Mouse (Mus musculus) neural tube, embryonic 12.5 days (tissue): ENCODE measurements around the gene Cabin1. TPM values are rescaled to one million over a fixed set of nuclear protein-coding genes. Genes with fewer than 3 reads are reported as not detected.
A peak's percentile ranks its signal among the peaks of the same experiment; 100 is the strongest.

ENCODE experiments used
- ATAC-seq: fragments of 200-750 bp; cut with Nextera tagmentation; 2 replicates; pipeline ENCODE4 v1.8.0; 2017; ENCODE audit warnings: low read depth, mild to moderate bottlenecking, moderate TSS enrichment, moderate library complexity; ENCODE audit not compliant: low FRiP score
- H3K27ac ChIP-seq: fragments of 300-500 bp; sonication (generic); 2 replicates; pipeline ENCODE4 v1.5.1; 2016
- H3K27me3 ChIP-seq: fragments of 300-500 bp; sonication (generic); replicated peaks from 2 replicates; pipeline ENCODE4 v1.6.1; 2016; ENCODE audit warnings: mild to moderate bottlenecking
- H3K36me3 ChIP-seq: fragments of 300-500 bp; sonication (generic); 2 replicates; pipeline ENCODE4 v1.6.1; 2016; ENCODE audit warnings: mild to moderate bottlenecking
- H3K4me1 ChIP-seq: fragments of 300-500 bp; sonication (generic); 2 replicates; pipeline ENCODE4 v1.6.1; 2016
- H3K4me2 ChIP-seq: fragments of 300-500 bp; sonication (generic); replicated peaks from 2 replicates; pipeline ENCODE4 v1.6.1; 2016; ENCODE audit warnings: mild to moderate bottlenecking
- H3K4me3 ChIP-seq: fragments of 300-500 bp; sonication (generic); 2 replicates; pipeline ENCODE4 v1.5.1; 2016
- H3K9ac ChIP-seq: fragments of 300-500 bp; sonication (generic); 2 replicates; pipeline ENCODE4 v1.6.1; 2016; ENCODE audit warnings: mild to moderate bottlenecking
- H3K9me3 ChIP-seq: fragments of 300-500 bp; sonication (generic); 2 replicates; pipeline ENCODE4 v1.6.1; 2016; ENCODE audit warnings: mild to moderate bottlenecking
- WGBS: fragments of 180-500 bp; shearing (Covaris S2); methylation state at CpG from one replicate; pipeline ENCODE4 v1.1.7; 2016; 5-methylcytosine and 5-hydroxymethylcytosine counted together
- polyA plus RNA-seq: library from polyadenylated mRNA; unstranded; fragments of >200 nt; fragmentation: Nextera tagmentation; extraction: Ambion mirVana; gene quantifications from 2 replicates; pipeline ENCODE4 v1.2.1, GENCODE M21; 2016

The Cabin1 gene
- polyA plus RNA-seq, 1 experiment from 2014 or later, result 37.2 TPM

DNA sequence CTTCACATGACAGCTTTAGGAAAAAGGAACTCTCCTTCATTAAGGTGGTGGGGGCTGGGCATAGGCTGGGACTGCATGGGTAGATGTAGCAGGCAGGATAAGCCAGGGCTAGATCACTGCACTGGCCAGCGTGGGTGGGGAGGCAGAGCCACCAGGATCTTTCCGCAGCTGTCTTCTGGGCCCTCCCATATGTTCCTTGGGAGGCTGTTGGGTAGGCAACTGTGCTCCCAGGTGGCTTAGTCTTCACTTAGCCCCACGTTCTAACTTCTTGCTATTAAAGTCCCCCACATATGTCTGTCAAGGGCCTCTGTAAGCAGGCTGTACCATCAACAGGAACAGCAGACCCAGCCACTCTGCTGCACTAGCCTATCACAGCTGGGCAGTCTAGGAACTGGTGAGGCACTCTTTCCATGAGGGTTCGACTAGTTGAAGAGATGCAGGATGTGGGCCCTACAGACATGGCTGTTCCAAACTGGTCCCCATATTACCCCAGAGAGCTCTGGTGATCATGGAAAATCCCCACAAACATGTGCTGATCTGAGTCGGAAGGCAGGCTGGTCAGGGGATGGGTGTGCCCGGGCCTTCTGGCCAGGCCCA, 113.7 kb downstream of the Cabin1 start:
- Histone ChIP-seq H3K27me3 (no peaks in the 10 kb centered on the region; the same call in 1 of the 2 replicates), H3K9ac (no peak overlapping the region), H3K27ac (no peak overlapping the region), H3K36me3 (peaks cover 96% of the 10 kb centered on the region), H3K4me1 (no peaks in the 10 kb centered on the region), H3K9me3 (no peaks in the 10 kb centered on the region), H3K4me3 (no peak overlapping the region), H3K4me2 (no peak overlapping the region)
- 93% methylated on average over 6 of the region's 6 CpGs for WGBS
- ATAC-seq, result no peak

DNA sequence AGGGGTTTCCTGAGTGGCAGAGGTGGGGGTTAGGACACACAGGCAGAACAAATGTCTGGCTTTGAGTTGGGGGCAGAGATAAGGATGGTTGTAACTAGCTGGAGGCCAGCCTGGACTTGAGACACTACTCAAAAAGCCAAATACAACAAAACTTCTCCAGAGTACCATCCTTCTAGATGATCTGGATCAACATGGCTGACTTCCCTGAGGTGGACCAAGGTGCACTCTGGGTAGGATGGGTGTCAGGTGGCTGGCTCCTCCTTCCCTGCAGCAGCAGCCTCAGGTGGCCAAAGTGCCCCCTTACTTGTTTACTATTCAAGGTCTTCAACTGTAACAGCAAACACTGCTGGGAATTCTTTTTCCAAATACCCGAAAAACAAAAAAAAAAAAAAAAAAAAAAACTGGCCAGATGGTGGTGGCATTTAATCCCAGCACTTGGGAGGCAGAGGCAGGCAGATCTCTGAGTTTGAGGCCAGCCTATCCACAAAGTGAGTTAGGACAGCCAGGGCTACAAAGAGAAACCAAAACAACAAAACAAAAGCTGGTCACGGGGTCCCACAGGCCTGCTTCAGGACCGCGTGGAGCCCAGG, 114.6 kb downstream of the Cabin1 start:
- H3K4me1 ChIP-seq, result peaks cover under 1% of the 10 kb centered on the region; the same call in 1 of the 2 replicates
- H3K27me3 ChIP-seq, result no peaks in the 10 kb centered on the region; the same call in 1 of the 2 replicates
- H3K36me3 ChIP-seq, result peaks cover 89% of the 10 kb centered on the region
- no peak overlapping the region for H3K9ac ChIP-seq
- no peaks in the 10 kb centered on the region for H3K9me3 ChIP-seq
- ATAC-seq, result no peak
- H3K27ac ChIP-seq, result no peak overlapping the region
- 91% methylated on average over 4 of the region's 4 CpGs for WGBS
- no peak overlapping the region for H3K4me3 ChIP-seq
- no peak overlapping the region for H3K4me2 ChIP-seq

DNA sequence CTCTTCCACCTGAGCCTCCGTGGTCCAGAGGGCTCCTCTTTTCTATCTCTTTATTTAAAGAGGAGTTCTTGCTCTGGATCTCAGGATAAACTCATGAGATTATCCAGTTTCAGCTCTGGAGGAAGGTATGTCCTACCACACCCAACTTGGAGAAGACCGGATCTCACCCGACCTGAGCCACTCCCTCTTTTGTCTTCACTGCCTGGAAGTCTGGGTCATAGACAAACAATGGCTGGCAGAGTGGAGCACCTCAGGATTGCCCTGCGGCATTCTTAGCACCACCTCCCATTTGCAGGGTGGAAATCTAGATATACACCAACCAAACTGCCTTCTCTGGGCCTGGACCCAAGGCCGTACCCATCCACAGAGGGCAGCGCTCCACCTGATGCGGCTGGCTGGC, 115.1 kb downstream of the Cabin1 start:
- Histone ChIP-seq H3K36me3 (peaks cover 84% of the 10 kb centered on the region), H3K9me3 (no peaks in the 10 kb centered on the region), H3K4me3 (no peak overlapping the region), H3K4me1 (peaks cover 5% of the 10 kb centered on the region), H3K27me3 (no peaks in the 10 kb centered on the region; the same call in 1 of the 2 replicates), H3K27ac (no peak overlapping the region), H3K4me2 (no peak overlapping the region), H3K9ac (no peak overlapping the region)
- 89% methylated on average over 7 of the region's 7 CpGs for WGBS
- no peak for ATAC-seq

GRCm38 (mm10) chr10:75648091-75648490, 116.0 kb downstream of the Cabin1 start:
- Histone ChIP-seq H3K36me3 (peaks cover 75% of the 10 kb centered on the region), H3K27ac (no peak overlapping the region), H3K9ac (no peak overlapping the region), H3K4me3 (no peak overlapping the region), H3K4me1 (peaks cover 13% of the 10 kb centered on the region), H3K9me3 (no peaks in the 10 kb centered on the region), H3K4me2 (no peak overlapping the region), H3K27me3 (no peaks in the 10 kb centered on the region; the same call in 1 of the 2 replicates)
- no peak for ATAC-seq
- 94% methylated on average over 6 of the region's 6 CpGs for WGBS

- no peaks in the 10 kb centered on the region; the same call in 1 of the 2 replicates for H3K27me3 ChIP-seq
- H3K9ac ChIP-seq, result no peak overlapping the region
- H3K36me3 ChIP-seq, result peaks cover 68% of the 10 kb centered on the region
- H3K4me2 ChIP-seq, result no peak overlapping the region
- peaks cover 18% of the 10 kb centered on the region for H3K4me1 ChIP-seq
- H3K27ac ChIP-seq, result no peak overlapping the region
- no peak overlapping the region for H3K4me3 ChIP-seq
- H3K9me3 ChIP-seq, result no peaks in the 10 kb centered on the region
- WGBS, result 92% methylated on average over 3 of the region's 3 CpGs
- no peak for ATAC-seq
Observed at GRCm38 (mm10) chr10:75647362-75647761, 116.8 kb downstream of the Cabin1 start.

DNA sequence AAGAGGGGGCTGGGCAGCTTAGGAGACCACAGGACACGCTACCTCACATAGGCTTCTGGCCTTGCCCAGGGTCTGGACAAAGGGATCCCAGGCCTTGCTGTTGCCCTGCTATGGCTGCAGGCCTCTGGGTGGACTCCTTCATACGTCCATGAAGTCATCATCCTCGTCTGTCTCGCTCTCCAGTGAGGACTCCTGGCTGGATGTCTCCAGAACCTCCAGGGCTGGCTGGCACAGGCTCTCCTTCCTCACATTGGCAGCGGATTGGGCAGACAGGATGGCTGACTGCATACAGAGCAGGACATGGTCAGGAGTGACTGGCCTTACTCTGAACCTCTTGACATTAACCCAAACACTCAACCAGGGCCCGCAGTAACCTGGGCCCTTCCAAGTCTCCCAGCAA, 117.7 kb downstream of the Cabin1 start:
- no peaks in the 10 kb centered on the region for H3K9me3 ChIP-seq
- 93% methylated on average over 6 of the region's 6 CpGs for WGBS
- H3K36me3 ChIP-seq, result peaks cover 58% of the 10 kb centered on the region

DNA sequence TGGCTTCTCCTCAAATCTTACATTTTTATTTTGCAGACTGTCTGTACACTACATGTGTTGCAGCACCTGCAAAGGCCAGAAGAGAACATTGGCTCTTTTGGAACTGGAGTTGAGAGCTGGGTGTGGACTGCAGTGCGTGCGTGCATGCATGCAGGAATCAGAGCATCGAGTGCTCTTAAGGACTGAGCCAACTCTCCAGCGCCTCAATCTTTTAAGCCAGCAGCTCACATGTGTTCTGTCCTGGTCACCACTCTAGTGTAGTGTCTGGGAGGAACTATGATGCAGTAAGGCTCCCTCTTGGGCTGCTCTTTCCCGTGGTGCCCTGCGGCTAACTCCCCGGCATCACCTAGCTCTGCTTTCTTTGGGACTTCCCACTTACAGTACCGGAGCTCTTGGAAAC, 118.5 kb downstream of the Cabin1 start:
- Histone ChIP-seq H3K9me3 (no peaks in the 10 kb centered on the region), H3K36me3 (peaks cover 50% of the 10 kb centered on the region), H3K4me3 (no peak overlapping the region), H3K9ac (no peak overlapping the region), H3K4me1 (peaks cover 18% of the 10 kb centered on the region), H3K4me2 (no peak overlapping the region), H3K27me3 (no peaks in the 10 kb centered on the region; the same call in 1 of the 2 replicates), H3K27ac (no peak overlapping the region)
- no peak for ATAC-seq
- 95% methylated on average over 8 of the region's 8 CpGs for WGBS

More for the DNA sequence above, 117.7 kb downstream of the Cabin1 start:
- H3K27ac ChIP-seq, result no peak overlapping the region
- H3K9ac ChIP-seq, result no peak overlapping the region
- ATAC-seq, result no peak
- H3K4me1 ChIP-seq, result peaks cover 18% of the 10 kb centered on the region
- no peaks in the 10 kb centered on the region; the same call in 1 of the 2 replicates for H3K27me3 ChIP-seq
- no peak overlapping the region for H3K4me2 ChIP-seq
- H3K4me3 ChIP-seq, result no peak overlapping the region

- peak; percentile 56 for ATAC-seq
- no peak within 1 kb of the TSS for H3K4me3 ChIP-seq
- H3K4me1 ChIP-seq, result peaks cover 18% of the 10 kb centered on the region
- no peaks in the 10 kb centered on the region; the same call in 1 of the 2 replicates for H3K27me3 ChIP-seq
- no peaks in the 10 kb centered on the region for H3K9me3 ChIP-seq
- H3K9ac ChIP-seq, result no peak within 1 kb of the TSS
- H3K36me3 ChIP-seq, result peaks cover 34% of the 10 kb centered on the region
- peak within 1 kb of the TSS; percentile 38 for H3K4me2 ChIP-seq
- no peak within 1 kb of the TSS for H3K27ac ChIP-seq
- 5% methylated on average over 11 of the region's 11 CpGs for WGBS
Observed at GRCm38 (mm10) chr10:75643741-75644343, 120.3 kb downstream of the Cabin1 start, which contains the start of gene Susd2. Gene Susd2, minus strand, starts transcription at chr10:75644008.

DNA sequence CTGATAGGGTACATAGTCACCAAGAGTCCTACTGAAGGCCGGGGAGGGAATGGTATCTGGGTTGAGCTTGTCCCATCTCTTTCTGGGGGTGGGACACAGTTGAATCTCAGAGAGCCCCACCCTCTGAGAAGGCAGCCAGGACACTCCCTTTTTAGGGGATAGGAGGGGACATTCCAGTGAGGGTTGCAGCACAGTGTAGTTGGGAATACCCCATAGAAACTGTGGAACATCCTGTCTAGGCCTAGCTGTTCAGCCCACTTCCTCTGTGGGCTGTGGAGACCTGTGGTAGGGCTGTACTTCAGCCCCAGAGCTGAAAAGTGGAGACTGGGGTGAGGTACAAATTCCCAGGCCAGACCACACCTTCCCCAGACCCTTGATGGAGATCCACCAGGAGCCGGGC, 121.2 kb downstream of the Cabin1 start:
- Histone ChIP-seq H3K9ac (no peak overlapping the region), H3K4me3 (no peak overlapping the region), H3K4me1 (peaks cover 18% of the 10 kb centered on the region), H3K4me2 (0 out of 2 replicates have a peak overlapping the region, but pooled peaks have one; percentile 38), H3K36me3 (peaks cover 25% of the 10 kb centered on the region), H3K9me3 (no peaks in the 10 kb centered on the region), H3K27me3 (no peaks in the 10 kb centered on the region; the same call in 1 of the 2 replicates), H3K27ac (no peak overlapping the region)
- no peak for ATAC-seq
- 80% methylated on average over 2 of the region's 2 CpGs for WGBS

DNA sequence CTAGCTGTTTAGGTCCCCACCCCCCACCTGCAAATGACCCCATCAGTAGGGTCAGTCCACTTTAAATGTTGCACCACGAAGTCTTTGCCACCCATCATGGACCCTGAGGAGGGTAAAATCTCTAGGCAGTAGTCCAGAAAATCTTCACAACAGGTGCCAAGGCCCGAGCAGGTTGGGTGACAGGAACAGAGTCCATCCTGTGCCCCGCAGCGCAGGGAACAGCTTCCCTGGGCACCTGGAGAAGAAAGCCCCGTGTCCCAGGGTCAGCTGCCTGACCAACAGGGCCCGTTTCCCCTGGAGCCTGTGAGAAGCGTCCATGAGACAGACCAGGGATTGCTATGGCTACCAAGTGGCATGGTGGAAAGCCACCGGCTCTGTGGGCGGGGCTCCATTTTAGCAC, 121.7 kb downstream of the Cabin1 start:
- no peak for ATAC-seq
- WGBS, result 77% methylated on average over 9 of the region's 9 CpGs

DNA sequence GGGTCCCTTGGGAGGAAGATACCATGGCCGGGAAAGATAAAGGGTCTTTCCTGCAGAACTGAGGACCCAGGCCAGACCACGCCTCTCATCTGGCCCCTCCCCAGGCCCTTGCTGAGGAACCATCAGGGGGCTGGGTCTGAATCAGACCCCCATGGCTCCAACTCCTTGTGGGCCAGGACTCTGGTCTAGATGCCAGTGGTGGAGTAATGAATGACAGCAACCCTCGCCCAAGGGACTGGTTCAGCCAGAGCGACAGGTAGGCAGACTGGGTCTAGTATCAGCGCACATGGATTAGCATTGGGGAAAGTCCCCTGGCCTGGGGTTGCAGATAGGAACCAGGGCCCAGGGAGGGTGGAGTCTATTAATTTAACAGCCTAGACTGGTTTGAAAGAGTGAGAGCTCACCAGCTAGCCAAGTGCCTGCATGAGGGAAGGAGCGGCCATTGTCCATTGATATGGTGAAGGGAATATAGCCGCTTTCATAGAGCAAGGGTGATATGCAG, 122.4 kb downstream of the Cabin1 start:
- Histone ChIP-seq H3K4me2 (no peak overlapping the region), H3K27me3 (no peaks in the 10 kb centered on the region), H3K9ac (no peak overlapping the region), H3K4me1 (peaks cover 18% of the 10 kb centered on the region), H3K4me3 (no peak overlapping the region), H3K27ac (no peak overlapping the region), H3K36me3 (peaks cover 13% of the 10 kb centered on the region), H3K9me3 (no peaks in the 10 kb centered on the region)
- ATAC-seq, result no peak
- WGBS, result 92% methylated on average over 7 of the region's 7 CpGs

More for the DNA sequence above, 121.7 kb downstream of the Cabin1 start:
- H3K4me1 ChIP-seq, result peaks cover 18% of the 10 kb centered on the region
- no peak overlapping the region for H3K9ac ChIP-seq
- H3K27me3 ChIP-seq, result no peaks in the 10 kb centered on the region
- no peak overlapping the region for H3K27ac ChIP-seq
- H3K36me3 ChIP-seq, result peaks cover 20% of the 10 kb centered on the region
- H3K9me3 ChIP-seq, result no peaks in the 10 kb centered on the region
- H3K4me3 ChIP-seq, result no peak overlapping the region
- H3K4me2 ChIP-seq, result no peak overlapping the region

DNA sequence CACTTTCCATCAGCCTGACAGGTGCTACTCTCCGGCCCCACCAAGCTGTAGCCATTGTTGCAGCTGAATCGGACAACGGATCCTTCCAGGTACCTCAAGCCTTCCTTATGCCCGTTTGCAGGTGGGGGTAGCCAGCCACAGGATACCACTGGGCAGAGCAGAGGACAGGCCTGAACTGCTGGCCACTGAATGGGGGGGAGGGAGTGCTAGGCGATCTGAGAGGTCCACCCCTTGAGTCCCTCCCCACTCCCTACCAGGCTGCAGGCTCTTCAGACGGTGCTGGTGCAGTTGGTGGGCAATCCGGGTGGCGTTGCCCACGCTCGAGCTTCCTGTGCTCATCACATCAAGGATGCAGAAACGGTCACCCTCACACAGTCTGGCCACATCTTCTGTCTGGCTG, 126.4 kb downstream of the Cabin1 start:
- Histone ChIP-seq H3K9me3 (no peaks in the 10 kb centered on the region), H3K27me3 (no peaks in the 10 kb centered on the region), H3K36me3 (no peaks in the 10 kb centered on the region), H3K9ac (no peak overlapping the region), H3K4me3 (no peak overlapping the region), H3K4me2 (no peak overlapping the region), H3K27ac (no peak overlapping the region), H3K4me1 (peaks cover under 1% of the 10 kb centered on the region; the same call in 1 of the 2 replicates)
- 90% methylated on average over 11 of the region's 11 CpGs for WGBS
- ATAC-seq, result no peak
